Mouse (Mus musculus) monocyte, adult 5-6 weeks (primary cell): ENCODE measurements at regions not wholly inside any gene's neighbourhood (a gene's known extent, or its start where the extent isn't known, plus 50 kb on each side); places are given as distances from the start of the nearest gene placed in this dataset.

Experiments used
- ATAC-seq: fragments of 153-309, 156-312 bp; replicated peaks from 2 replicates; pipeline ENCODE4 v1.8.0; 2017; ENCODE audit warnings: mild to moderate bottlenecking; ENCODE audit not compliant: low TSS enrichment, insufficient number of reproducible peaks, severe bottlenecking, poor library complexity, low FRiP score

DNA sequence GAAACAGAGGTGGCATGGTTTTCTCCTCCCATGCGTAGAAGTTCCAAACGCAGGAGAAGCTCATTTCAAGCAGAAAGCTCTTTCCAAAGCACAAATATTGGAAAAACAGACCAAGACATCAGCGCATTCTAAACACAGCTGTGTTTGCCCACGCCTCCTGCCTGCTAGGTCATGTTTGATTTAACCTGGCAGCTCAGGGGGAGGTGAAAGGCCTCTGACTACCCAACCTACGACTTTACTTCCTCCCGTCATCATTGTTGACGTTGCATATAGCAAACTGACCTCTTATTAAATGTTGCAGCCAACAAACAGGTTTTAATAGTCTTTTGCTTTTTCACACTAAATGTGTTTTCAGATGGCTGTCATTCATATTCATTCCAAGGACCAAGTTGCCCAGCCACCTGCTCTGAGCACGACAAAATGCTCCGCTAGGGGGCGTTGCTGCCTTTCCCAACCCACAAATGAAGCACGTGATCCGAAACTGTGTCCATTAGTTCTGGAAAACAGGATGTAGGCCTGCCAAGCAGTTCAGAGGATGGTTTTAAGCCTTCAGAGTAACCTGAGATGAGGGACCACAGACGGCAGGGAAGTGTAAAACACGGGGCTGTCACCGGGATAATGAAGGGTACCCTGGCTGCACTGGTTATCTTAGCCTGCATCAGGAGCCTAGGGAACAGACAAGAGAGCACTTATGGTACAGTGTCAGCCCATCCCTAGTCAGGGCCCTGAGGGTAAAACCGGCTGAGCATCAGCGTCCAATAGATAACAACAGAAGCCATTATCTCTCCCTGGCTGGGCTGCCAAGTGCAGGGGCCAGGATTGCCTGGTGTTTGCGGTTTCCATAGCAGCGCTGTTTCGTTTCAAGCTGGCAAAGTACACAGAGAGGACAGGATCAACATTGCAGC is 67.6 kb upstream of the Noct start:
- no peak for ATAC-seq

DNA sequence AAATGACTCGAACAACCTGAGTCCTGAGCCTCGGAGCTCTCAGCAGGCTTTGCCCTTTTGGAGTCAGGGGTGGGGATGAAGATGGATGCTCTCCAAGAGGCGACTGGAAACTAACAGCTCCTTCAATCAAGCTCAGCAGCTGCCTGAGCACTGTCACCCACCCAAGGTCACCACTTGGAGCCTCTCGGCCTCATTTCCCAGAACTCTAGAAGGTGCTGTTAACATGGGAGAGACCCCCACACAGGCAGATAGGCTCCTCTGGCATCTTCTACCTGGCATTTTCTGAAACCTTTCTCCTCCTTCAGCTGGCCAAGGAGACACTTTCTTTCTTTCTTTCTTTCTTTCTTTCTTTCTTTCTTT is 67.0 kb upstream of the Noct start:
- no peak for ATAC-seq

DNA sequence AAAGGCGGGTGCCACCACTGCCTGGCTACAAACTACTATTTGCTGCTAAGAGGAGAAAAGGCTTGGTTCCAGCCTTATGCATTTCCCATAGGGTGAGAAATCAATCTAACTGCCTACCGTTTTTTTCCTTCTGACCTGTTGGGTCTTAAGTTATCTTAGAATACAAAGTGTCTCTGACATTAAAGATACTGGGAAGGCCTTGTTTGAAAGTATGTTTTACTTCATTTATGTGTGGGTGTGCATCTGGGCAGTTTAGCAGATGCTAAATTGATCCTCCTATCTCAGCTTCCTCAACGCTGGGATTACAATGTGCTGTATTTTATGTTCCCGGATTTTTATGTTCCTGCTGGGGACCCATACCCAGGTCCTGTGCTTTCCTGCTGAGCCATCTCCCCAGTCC is 65.8 kb upstream of the Noct start:
- ATAC-seq, result no peak

DNA sequence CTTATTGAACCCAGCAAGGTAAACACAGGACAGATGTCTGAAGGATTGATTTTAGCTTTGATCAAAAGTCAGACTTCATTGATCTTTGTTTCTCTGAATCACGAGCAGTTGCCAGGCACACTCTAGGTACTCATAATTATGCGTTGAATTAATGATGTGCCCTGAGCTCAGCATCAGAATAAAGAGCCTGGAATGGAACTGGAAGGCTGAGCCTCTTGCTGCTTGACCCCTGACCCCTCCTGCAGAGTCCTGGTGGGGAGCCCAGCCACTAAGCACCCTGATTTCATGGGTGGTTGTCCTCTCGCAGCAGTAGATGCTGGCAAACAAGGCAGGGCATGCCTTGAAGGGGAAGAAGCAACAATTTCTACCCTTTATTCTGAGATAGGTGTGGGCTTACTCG is 64.9 kb upstream of the Noct start:
- no peak for ATAC-seq

DNA sequence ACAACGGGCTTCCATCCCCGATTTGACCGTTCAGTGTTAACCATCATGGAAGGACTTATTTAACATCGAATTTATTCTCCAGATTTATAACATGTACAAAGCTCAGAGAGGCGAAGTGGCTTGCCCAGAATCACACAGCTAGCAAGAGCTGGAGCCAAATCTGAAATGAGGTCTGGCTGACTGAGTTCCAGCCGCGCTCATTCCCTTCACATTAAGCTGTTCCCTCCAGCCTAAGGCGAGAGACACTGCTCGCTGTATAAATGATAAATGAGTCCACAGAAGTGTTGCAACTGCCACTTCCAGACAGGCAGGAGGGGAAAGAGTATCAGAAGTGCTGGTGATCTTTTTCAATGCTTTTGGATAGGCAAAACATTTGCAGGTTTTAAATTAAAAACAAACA is 64.4 kb upstream of the Noct start:
- ATAC-seq, result no peak

DNA sequence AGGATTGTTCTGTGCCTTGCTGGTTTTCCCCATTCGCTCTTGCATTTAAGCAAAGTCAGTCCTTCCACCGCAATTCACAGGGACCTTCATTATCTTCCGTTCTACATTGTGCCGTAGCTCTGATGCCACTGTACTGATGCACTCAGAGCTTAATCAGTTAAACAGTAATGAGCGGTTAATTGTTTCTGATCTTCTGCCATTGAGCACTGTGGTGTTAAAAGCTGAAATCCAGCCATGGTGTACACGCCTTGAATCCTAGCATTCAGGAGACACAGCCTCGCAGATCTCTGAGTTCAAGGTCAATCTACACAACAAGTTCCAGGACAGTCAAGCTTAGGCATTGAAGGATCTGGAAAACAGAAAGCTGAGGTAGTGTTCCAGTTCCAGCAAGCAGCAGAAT is 63.6 kb upstream of the Noct start:
- ATAC-seq, result no peak

DNA sequence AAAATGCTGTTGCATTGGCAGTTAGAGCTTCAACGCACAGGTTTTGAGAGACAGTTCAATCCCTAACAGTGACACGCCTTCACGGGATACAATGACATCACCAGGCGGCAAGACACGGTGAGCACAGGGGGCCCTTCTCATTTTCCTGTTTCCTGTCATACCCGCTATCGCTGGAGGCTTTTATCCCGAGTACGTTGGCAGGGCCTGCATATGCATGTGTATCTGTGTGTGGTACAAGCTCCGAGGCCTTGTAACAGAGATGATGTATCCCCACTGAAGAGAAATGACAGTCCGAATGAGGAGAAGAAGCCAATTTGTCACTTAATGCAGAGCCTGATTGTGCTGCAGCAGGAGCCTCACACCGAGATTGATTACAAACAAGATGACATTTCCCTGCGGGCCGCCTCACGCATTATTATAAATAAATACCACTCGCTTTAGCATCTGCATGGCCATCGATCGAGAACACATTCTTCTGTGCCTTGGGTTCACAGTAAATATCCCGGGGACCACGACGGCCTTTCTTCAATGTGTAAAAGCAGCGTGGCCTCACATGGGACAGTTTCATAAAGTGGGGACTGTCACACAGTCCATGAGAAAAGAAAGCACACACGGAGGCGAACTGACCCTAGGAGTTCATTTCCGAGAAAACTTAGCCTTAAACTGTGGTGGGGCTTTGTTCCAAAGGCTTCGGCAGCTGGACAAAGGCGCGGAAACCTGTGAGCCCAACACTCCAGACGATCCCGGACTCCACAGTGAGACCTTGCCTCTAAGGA is 54.9 kb upstream of the Noct start:
- ATAC-seq, result no peak

DNA sequence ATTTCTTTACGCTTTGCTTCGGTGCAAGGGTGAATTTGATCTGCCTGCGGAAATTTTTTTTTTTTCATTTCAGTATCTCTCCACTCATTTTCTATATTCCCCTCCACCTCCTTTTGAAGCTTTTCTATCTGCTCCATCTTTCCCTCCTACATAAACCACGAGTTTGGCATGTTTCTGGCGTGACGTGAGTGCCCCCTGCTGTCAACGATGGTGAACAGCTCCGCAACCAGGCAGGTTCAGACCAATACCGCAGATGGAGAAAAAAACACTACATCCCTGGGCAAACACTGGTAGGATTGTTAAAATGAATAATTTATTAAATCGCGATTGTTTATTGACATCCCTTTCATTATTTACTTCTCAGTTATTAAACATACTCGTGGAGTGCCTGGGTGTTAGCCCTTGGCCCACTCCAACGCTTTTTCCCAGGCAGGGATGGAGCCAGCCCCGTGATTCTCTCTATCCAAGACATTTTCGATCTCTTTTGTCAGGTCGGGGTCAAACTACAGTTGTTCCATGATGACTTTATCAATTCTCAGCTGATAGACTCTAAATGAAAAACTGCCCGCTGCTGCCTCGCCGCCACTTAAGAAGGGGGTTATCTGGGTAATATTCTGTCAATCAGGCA is 53.9 kb upstream of the Noct start:
- peak; percentile 82 for ATAC-seq
